Mouse (Mus musculus) forebrain, embryonic 14.5 days (tissue): ENCODE measurements at regions not wholly inside any gene's neighbourhood (a gene's known extent, or its start where the extent isn't known, plus 50 kb on each side); places are given as distances from the start of the nearest gene placed in this dataset.
A peak's percentile ranks its signal among the peaks of the same experiment; 100 is the strongest.

Source experiments
- ATAC-seq: fragments of 200-750 bp; cut with Nextera tagmentation; 2 replicates; pipeline ENCODE4 v1.8.0; 2017; ENCODE audit warnings: mild to moderate bottlenecking, moderate library complexity
- DNase-seq: peaks from one replicate; pipeline ENCODE4 v3.0.0-alpha.2; 2015; ENCODE audit warnings: low spot score
- H3K27ac ChIP-seq: fragments of 300-500 bp; sonication (generic); 2 replicates; pipeline ENCODE4 v1.5.1; 2014; ENCODE audit warnings: low read depth, mild to moderate bottlenecking, control low read depth, low read length, moderate library complexity
- H3K27me3 ChIP-seq: fragments of 300-500 bp; sonication (generic); replicated peaks from 2 replicates; pipeline ENCODE4 v1.6.1; 2014; ENCODE audit warnings: low read length, control low read depth, mixed read lengths; ENCODE audit not compliant: control insufficient read depth, insufficient read depth
- H3K36me3 ChIP-seq: fragments of 300-500 bp; sonication (generic); 2 replicates; pipeline ENCODE4 v1.6.1; 2014; ENCODE audit warnings: low read length, control low read depth; ENCODE audit not compliant: control insufficient read depth, insufficient read depth
- H3K4me1 ChIP-seq: fragments of 300-500 bp; sonication (generic); 2 replicates; pipeline ENCODE4 v1.6.1; 2014; ENCODE audit warnings: antibody characterized with exemption, low read length, control low read depth; ENCODE audit not compliant: control insufficient read depth, insufficient read depth
- H3K4me2 ChIP-seq: fragments of 300-500 bp; sonication (generic); 2 replicates; pipeline ENCODE4 v1.6.1; 2014; ENCODE audit warnings: mild to moderate bottlenecking, control low read depth, low read length
- H3K4me3 ChIP-seq: fragments of 300-500 bp; sonication (generic); 2 replicates; pipeline ENCODE4 v1.5.1; 2014; ENCODE audit warnings: low read depth, low read length, control low read depth
- H3K9ac ChIP-seq: fragments of 300-500 bp; sonication (generic); 2 replicates; pipeline ENCODE4 v1.6.1; 2014; ENCODE audit warnings: mild to moderate bottlenecking, low read length, control low read depth, moderate library complexity
- H3K9me3 ChIP-seq: fragments of 300-500 bp; sonication (generic); replicated peaks from 2 replicates; pipeline ENCODE4 v1.6.1; 2016; ENCODE audit warnings: low read length, control low read depth, mixed read lengths; ENCODE audit not compliant: control insufficient read depth
- WGBS: fragments of 180-500 bp; shearing (Covaris S2); extraction: QIAGEN DNeasy Blood & Tissue Kit; methylation state at CpG from one replicate; pipeline ENCODE4 v1.1.7; 2014; 5-methylcytosine and 5-hydroxymethylcytosine counted together

DNA sequence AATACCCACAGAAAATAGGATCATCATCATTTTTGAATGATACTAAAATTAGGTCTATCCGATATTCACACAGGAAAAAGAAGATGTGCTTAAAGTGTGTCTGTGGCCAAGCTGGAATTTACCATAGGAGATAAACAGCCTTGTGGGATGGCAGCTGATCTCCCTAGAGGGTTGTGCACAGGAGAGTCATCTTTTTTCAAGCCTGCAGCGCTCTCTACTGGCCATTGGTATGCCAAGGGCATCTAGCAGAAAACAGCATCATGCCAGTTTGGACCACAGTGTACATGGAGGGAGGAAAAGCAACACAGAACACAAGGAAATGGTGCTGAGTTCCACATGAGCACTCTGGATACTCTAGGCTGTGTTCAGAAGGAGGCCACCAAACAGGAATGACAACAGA lies 74.1 kb upstream of the Diaph3 start:
- DNase-seq, result peak; percentile 91
- no peak overlapping the region for H3K27ac ChIP-seq
- H3K27me3 ChIP-seq, result no peaks in the 10 kb centered on the region
- ATAC-seq, result peak; percentile 89
- no peaks in the 10 kb centered on the region for H3K4me1 ChIP-seq
- H3K9ac ChIP-seq, result no peak overlapping the region
- H3K4me3 ChIP-seq, result no peak overlapping the region
- no peaks in the 10 kb centered on the region for H3K36me3 ChIP-seq
- H3K9me3 ChIP-seq, result no peaks in the 10 kb centered on the region
- WGBS, result 38% methylated on average over 2 of the region's 2 CpGs
- H3K4me2 ChIP-seq, result no peak overlapping the region

DNA sequence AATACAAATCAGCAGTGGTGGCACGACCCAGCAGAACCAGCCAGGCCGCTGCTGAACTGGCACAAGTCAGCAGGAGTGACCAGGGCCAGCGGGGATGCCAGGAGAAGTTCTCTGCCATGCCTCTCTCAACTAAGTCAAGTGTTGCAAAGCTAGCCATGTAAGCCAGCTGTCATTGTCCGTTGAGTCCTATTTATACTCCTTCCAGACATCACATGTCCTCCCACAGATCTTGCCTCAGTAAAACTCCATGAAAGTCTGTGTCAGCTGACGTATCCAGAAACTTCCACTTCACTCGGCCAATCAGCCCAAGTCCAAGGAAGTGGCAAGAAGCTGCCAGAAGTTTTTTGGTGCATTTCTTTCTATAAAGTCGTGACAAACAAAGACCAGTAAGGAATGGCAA lies 76.0 kb upstream of the Diaph3 start:
- Histone ChIP-seq H3K36me3 (no peaks in the 10 kb centered on the region), H3K4me3 (no peak overlapping the region), H3K4me2 (no peak overlapping the region), H3K27ac (no peak overlapping the region), H3K4me1 (no peaks in the 10 kb centered on the region), H3K9me3 (no peaks in the 10 kb centered on the region), H3K27me3 (no peaks in the 10 kb centered on the region), H3K9ac (no peak overlapping the region)
- WGBS, result 79% methylated on average over 7 of the region's 7 CpGs
- DNase-seq (no peak), ATAC-seq (no peak)

DNA sequence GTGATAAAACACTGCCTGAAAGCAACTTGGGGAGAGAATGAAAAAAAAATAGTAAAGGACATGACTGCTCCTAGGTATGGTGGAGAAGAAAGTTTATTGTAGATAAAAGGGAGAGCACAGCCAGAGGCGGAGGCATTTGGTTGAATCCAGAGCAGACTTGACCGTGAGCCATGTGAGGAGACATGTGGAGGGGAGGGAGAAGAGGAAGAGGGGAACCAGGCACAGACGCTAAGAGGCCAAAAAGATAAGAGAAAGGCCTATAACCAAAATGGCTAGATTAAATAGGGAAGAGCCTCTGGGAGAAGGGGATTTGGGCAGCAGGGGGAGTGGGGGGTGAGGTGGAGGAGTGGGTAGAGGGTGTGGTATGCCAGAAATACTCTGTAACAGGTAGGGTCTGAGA lies 78.9 kb upstream of the Diaph3 start:
- Histone ChIP-seq H3K9ac (no peak overlapping the region), H3K27me3 (no peaks in the 10 kb centered on the region), H3K9me3 (no peaks in the 10 kb centered on the region), H3K4me2 (no peak overlapping the region), H3K36me3 (no peaks in the 10 kb centered on the region), H3K4me3 (no peak overlapping the region), H3K4me1 (no peaks in the 10 kb centered on the region), H3K27ac (no peak overlapping the region)
- WGBS, result 96% methylated on average over 3 of the region's 3 CpGs
- ATAC-seq (no peak), DNase-seq (no peak)

DNA sequence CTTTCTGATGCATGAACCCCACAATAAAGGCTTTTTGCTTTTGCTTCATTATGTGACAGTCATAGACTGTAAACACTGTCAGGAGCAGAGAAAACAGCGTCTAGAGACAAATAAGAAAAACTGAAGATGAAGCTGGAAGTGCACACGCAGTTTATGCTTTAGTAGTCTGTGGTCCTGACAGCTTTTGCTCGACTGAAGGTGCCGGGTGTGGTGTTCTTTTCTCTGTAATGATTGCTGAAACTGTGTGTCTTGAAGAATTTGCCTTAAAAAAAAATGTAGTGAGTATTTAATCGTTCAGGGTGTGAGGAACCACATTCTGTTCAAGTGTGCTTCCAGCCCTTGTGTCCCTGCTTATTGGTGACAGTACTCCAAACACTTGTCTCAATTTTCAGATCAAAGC lies 83.8 kb upstream of the Diaph3 start:
- H3K4me2 ChIP-seq, result no peak overlapping the region
- H3K4me3 ChIP-seq, result no peak overlapping the region
- H3K4me1 ChIP-seq, result no peaks in the 10 kb centered on the region
- ATAC-seq (no peak), DNase-seq (peak; percentile 19)
- no peaks in the 10 kb centered on the region for H3K27me3 ChIP-seq
- H3K27ac ChIP-seq, result no peak overlapping the region
- H3K36me3 ChIP-seq, result no peaks in the 10 kb centered on the region
- no peaks in the 10 kb centered on the region for H3K9me3 ChIP-seq
- WGBS, result 70% methylated on average over 5 of the region's 5 CpGs
- no peak overlapping the region for H3K9ac ChIP-seq

DNA sequence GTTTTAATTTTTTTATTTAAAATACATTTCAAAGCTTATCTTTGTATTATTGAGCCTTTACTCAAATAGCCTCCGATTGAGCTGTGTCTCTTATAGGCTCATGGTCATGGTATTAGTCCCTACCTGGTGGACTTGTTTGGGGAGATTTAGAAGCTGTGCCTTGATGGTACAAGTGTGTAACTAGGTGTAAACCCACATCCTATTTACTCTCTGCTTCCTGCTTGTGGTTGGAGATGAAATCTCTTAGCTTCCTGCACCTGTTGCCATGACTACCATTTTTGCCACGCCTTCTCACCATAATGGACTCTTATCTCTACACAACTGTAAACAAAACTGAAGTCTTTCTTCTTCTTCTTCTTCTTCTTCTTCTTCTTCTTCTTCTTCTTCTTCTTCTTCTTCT lies 108.2 kb upstream of the Diaph3 start:
- no peaks in the 10 kb centered on the region for H3K9me3 ChIP-seq
- WGBS, result 86% methylated on average over 2 of the region's 2 CpGs
- H3K4me3 ChIP-seq, result no peak overlapping the region
- no peak overlapping the region for H3K4me2 ChIP-seq
- DNase-seq, result no peak
- no peaks in the 10 kb centered on the region for H3K36me3 ChIP-seq
- ATAC-seq, result no peak
- H3K27me3 ChIP-seq, result no peaks in the 10 kb centered on the region
- H3K27ac ChIP-seq, result no peak overlapping the region
- no peaks in the 10 kb centered on the region for H3K4me1 ChIP-seq
- no peak overlapping the region for H3K9ac ChIP-seq

DNA sequence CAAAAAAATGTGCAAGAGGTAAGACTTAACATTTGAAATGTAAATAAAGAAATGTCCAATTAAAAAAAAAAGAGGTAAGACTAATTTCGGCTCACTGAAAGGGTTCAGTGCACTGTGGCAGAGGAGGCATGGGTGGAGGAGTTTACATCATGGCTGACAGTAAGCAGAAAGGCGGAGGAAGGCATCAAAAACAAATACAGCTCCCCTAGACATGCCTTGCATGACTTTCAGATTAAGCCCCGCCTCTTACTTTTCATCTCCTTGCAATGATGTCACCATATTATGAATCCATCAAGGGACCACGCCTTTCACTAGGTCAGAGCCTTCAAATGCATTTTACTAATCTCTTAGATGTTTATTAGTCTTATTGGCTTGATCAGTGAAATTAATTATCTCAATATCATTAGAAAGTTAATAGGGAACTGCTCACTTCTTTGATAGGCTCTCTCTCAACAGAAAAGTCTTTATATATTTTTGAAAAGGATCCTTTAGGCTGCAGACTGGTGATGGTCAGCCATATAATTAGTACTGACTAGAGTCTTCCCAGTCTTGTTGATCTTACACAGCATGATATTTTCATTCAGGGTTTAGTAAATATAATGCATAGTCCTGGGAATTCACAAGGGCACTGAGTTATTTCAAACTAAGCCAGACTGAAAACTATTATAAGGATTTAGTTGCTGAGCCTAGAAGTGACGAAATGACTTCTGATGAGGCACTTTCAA lies 114.6 kb upstream of the Diaph3 start:
- Histone ChIP-seq H3K9ac (no peak overlapping the region), H3K9me3 (no peaks in the 10 kb centered on the region), H3K36me3 (no peaks in the 10 kb centered on the region), H3K4me2 (no peak overlapping the region), H3K27me3 (no peaks in the 10 kb centered on the region), H3K4me1 (no peaks in the 10 kb centered on the region), H3K4me3 (no peak overlapping the region), H3K27ac (no peak overlapping the region)
- 64% methylated on average over 5 of the region's 5 CpGs for WGBS
- ATAC-seq, result no peak
- DNase-seq, result no peak

DNA sequence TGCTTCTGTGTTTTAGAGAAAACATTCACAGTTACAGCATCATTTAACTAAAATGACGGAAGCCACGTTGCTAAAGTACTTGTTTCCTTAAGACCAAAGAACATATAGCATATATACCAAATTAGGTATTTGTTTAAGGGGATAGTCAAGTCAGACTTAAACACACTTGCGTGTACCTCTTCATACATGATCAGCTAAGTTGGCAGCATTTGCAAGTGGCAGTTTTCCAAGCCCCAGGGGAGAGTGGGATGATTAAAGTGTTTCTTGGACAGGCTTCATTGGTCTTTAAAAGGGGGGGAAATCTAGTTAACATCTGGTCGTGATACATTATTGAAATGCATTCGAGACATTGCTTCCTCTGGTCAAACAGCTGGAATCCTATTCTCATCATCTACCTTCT lies 120.7 kb upstream of the Diaph3 start:
- Histone ChIP-seq H3K4me1 (no peaks in the 10 kb centered on the region), H3K36me3 (no peaks in the 10 kb centered on the region), H3K4me2 (no peak overlapping the region), H3K27ac (no peak overlapping the region), H3K27me3 (no peaks in the 10 kb centered on the region), H3K9ac (no peak overlapping the region), H3K4me3 (no peak overlapping the region), H3K9me3 (no peaks in the 10 kb centered on the region)
- WGBS, result 76% methylated on average over 5 of the region's 5 CpGs
- ATAC-seq (no peak), DNase-seq (no peak)

DNA sequence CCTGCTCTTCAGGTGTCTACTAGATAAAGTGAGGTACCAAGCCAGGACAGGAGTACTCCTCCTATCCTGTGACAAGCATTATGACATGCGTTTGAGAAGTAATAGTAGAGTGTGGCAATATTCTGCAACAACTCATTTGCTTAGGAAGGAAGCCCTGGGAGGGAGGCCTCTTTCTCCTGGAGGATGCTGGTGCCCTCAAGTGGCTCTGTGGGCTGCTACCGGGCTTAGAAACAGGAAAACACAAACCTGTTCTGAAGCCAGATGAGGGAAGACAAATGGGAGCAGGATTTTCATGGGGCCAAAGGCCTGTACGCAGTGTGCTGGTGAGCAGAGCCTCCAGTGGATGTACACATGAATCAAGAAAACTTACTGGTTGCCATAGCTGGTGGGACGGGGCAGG lies 123.8 kb upstream of the Diaph3 start:
- Histone ChIP-seq H3K36me3 (no peaks in the 10 kb centered on the region), H3K4me3 (no peak overlapping the region), H3K4me2 (no peak overlapping the region), H3K9me3 (no peaks in the 10 kb centered on the region), H3K27me3 (no peaks in the 10 kb centered on the region), H3K9ac (no peak overlapping the region), H3K4me1 (no peaks in the 10 kb centered on the region), H3K27ac (no peak overlapping the region)
- WGBS, result 87% methylated on average over 4 of the region's 4 CpGs
- ATAC-seq (no peak), DNase-seq (no peak)

DNA sequence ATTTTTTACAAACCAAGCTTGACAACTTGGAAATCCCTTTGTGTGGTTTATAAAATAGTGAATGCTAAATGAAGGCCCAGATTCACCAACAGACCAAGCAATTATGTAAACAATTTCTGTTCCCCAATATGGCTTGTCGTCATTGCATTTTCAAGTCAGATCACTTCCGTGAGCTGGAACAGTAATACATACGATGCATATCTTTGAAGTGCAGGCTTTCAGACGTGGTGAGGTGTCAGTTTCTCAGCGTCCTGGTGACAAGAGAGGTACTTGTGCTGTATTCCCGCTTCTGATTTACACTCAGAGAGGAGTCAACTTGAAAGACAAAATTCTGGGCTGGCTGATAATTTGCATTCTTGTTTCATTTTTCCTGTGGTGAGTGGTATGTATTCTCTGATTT lies 125.3 kb upstream of the Diaph3 start:
- Histone ChIP-seq H3K36me3 (no peaks in the 10 kb centered on the region), H3K27me3 (no peaks in the 10 kb centered on the region), H3K27ac (no peak overlapping the region), H3K9ac (no peak overlapping the region), H3K4me1 (no peaks in the 10 kb centered on the region), H3K4me2 (no peak overlapping the region), H3K9me3 (no peaks in the 10 kb centered on the region), H3K4me3 (no peak overlapping the region)
- DNase-seq (peak; percentile 42), ATAC-seq (peak; percentile 44; the same call in 1 of the 2 replicates)
- 57% methylated on average over 6 of the region's 6 CpGs for WGBS
